Mouse (Mus musculus) intestine, embryonic 14.5 days (tissue): ENCODE results near the gene Poldip3. TPM values are rescaled to one million over a fixed set of nuclear protein-coding genes. Genes with fewer than 3 reads are reported as not detected.

ENCODE experiments used
- ATAC-seq: fragments of 200-750 bp; cut with Nextera tagmentation; replicated peaks from 2 replicates; pipeline ENCODE4 v1.8.0; 2017; ENCODE audit warnings: low read depth, moderate number of reproducible peaks, moderate TSS enrichment, moderate library complexity; ENCODE audit not compliant: low FRiP score, low TSS enrichment
- DNase-seq: peaks from one replicate; pipeline ENCODE4 v3.0.0-alpha.2; 2018; ENCODE audit warnings: low spot score
- H3K27ac ChIP-seq: fragments of 300-500 bp; sonication (generic); 2 replicates; pipeline ENCODE4 v1.5.1; 2014; ENCODE audit warnings: low read depth, mild to moderate bottlenecking, control low read depth
- H3K27me3 ChIP-seq: fragments of 300-500 bp; sonication (generic); replicated peaks from 2 replicates; pipeline ENCODE4 v1.6.1; 2014; ENCODE audit warnings: low read length, control low read depth; ENCODE audit not compliant: control insufficient read depth, insufficient read depth
- H3K36me3 ChIP-seq: fragments of 300-500 bp; sonication (generic); 2 replicates; pipeline ENCODE4 v1.6.1; 2014; ENCODE audit warnings: low read length, control low read depth; ENCODE audit not compliant: control insufficient read depth, insufficient read depth
- H3K4me1 ChIP-seq: fragments of 300-500 bp; sonication (generic); replicated peaks from 2 replicates; pipeline ENCODE4 v1.6.1; 2014; ENCODE audit warnings: low read length, control low read depth, mixed read lengths; ENCODE audit not compliant: control insufficient read depth, insufficient read depth
- H3K4me2 ChIP-seq: fragments of 300-500 bp; sonication (generic); 2 replicates; pipeline ENCODE4 v1.6.1; 2014; ENCODE audit warnings: low read length
- H3K4me3 ChIP-seq: fragments of 300-500 bp; sonication (generic); 2 replicates; pipeline ENCODE4 v1.5.1; 2014; ENCODE audit warnings: low read depth, low read length, control low read depth, mixed read lengths
- H3K9ac ChIP-seq: fragments of 300-500 bp; sonication (generic); 2 replicates; pipeline ENCODE4 v1.6.1; 2014; ENCODE audit warnings: mild to moderate bottlenecking, low read length
- H3K9me3 ChIP-seq: fragments of 300-500 bp; sonication (generic); 2 replicates; pipeline ENCODE4 v1.6.1; 2016; ENCODE audit warnings: low read length, control low read depth; ENCODE audit not compliant: control insufficient read depth
- WGBS: fragments of 180-500 bp; shearing (Covaris S2); extraction: QIAGEN DNeasy Blood & Tissue Kit; methylation state at CpG from one replicate; pipeline ENCODE4 v1.1.7; 2014; 5-methylcytosine and 5-hydroxymethylcytosine counted together
- polyA plus RNA-seq: library from polyadenylated mRNA; unstranded; fragments of >200 nt; fragmentation: Nextera tagmentation; extraction: Ambion mirVana; gene quantifications from 2 replicates; pipeline ENCODE4 v1.2.1, GENCODE M21; 2014

The Poldip3 gene
- polyA plus RNA-seq, 1 experiment from 2014 or later: 145 TPM

DNA sequence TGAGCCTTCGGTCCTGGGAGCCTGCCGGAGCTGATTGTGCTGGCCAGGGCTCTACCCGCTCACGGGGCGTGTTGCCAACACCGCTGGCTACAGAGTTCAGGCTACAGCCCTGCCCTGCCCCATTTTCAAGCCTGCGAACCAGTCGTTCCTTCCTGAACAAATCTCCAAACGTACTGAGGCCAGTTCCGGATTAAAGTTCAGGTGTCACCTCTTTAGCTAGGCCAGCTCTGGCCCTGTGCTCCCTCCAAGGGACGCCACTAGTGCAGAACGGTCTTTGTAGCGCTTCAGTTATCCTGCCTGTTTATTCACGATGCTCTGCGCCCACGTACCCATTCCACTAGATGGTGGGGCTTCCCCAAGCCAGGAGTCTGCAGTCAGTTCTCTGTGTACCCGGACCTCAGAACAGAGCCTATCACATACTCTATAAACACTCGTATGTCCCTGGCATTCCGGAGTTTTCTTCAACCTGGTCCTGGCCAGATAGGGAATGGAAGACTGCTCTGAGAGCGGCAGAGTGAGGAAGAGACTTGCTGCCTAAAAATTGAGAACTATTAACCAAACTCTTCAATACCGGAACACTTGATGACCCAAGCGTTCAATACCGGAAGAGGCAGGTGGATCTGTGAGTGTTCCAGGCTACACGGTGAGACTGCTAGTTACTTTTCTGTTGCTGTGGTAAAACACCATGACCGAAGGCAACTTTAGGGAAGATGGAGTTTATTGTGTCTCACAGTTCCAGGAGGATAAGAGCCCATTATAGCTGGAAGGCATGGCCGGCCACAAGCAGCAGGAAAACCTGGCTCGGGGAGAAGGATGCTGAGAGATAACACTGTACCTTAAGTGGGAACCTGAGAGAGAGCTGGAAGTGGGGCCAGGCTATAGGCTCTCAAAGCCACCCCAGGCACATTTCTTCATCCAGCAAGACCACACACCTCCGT is 23.6 kb upstream of the Poldip3 start, which contains the start of gene Cyb5r3:
Cyb5r3 (minus strand) TSS at position 101 of the 938 bp plus-strand sequence.
- DNase-seq (no peak), ATAC-seq (peak; percentile 76)
- H3K4me1 ChIP-seq: peaks cover 19% of the 10 kb centered on the region
- H3K9me3 ChIP-seq: no peaks in the 10 kb centered on the region
- peak within 1 kb of the TSS; percentile 71 for H3K9ac ChIP-seq
- H3K4me3 ChIP-seq: peak within 1 kb of the TSS; percentile 91
- H3K27ac ChIP-seq: peak within 1 kb of the TSS; percentile 74
- H3K27me3 ChIP-seq: no peaks in the 10 kb centered on the region
- H3K36me3 ChIP-seq: no peaks in the 10 kb centered on the region
- 30% methylated on average over 28 of the region's 28 CpGs for WGBS
- H3K4me2 ChIP-seq: peak within 1 kb of the TSS; percentile 86

DNA sequence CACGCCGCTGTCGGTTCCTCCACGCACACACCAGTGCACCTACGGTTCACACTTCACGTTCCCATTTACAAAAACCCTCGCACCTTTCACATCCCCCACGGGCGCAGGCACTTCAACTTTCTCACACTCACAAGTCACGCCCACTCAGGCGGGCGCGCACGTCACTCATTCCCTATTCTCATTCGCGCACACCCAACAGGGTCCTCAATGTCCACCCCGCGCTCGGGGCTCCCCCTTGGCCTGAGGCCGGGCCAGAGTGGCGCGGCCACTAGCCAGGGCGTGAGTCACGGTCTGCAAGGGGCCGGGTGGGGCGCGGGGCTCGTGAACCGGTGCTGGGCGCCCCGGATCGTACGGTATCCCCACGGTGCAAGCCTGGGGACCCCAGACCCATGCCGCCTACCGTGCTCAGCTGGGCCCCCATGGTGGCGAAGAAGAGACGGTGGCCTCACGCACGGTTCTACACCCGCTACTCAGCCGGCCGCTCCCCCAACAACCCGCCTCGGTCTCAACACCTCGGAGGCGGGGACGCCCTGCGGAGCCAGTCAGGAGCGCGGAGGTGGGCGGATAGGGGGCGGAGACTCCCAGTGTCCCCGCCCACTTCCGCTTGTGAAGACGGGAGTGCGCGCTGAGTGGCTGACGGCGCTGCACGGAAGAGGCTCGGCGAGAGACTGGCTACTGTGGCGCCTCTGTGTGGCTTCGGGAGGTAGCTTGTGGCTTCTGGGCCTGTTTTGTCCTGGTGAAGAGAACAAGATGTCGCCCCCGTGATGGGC is 22.7 kb upstream of the Poldip3 start:
- Histone ChIP-seq H3K9ac (peak overlapping the region; percentile 71), H3K4me3 (peak overlapping the region; percentile 91), H3K27ac (peak overlapping the region; percentile 74), H3K9me3 (no peaks in the 10 kb centered on the region), H3K27me3 (no peaks in the 10 kb centered on the region), H3K4me1 (peaks cover 26% of the 10 kb centered on the region), H3K4me2 (peak overlapping the region; percentile 86), H3K36me3 (no peaks in the 10 kb centered on the region)
- peak; percentile 93 for DNase-seq
- under 1% methylated on average over 67 of the region's 67 CpGs for WGBS
- peak; percentile 97 for ATAC-seq

DNA sequence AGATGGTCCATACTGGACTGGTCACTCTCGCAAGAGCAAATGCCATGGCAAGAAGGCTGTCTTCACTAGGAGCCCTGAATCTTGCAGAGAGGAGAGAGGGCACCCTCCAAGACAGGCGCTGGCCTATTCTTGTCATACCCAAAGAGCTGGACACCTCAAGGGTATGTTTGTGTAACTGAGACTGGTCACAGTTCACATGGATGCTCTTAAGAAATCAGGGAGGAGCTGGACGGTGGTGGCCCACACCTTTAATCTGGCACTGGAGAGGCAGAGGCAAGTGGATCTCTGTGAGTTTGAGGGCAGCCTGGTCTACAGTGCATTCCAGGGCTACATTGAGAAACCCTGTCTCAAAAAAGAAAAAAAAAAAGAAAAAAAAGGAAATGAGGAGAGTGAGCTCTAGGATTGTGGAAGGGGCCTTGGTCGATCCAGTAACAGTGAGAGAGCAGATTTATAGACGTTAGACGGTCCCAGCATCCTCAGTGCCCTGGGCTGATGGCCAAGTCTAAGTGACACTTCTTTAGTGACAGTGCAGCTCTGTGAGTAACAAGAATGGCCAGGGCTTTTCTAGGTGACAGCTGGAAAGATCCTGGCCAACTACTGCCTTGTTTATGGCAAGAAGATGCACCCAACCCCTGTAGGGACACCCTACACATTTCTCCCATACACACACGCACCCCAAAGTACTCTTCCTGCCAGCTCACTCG is 21.9 kb upstream of the Poldip3 start:
- H3K27ac ChIP-seq: no peak overlapping the region; the same call in 1 of the 2 replicates
- no peak for DNase-seq

DNA sequence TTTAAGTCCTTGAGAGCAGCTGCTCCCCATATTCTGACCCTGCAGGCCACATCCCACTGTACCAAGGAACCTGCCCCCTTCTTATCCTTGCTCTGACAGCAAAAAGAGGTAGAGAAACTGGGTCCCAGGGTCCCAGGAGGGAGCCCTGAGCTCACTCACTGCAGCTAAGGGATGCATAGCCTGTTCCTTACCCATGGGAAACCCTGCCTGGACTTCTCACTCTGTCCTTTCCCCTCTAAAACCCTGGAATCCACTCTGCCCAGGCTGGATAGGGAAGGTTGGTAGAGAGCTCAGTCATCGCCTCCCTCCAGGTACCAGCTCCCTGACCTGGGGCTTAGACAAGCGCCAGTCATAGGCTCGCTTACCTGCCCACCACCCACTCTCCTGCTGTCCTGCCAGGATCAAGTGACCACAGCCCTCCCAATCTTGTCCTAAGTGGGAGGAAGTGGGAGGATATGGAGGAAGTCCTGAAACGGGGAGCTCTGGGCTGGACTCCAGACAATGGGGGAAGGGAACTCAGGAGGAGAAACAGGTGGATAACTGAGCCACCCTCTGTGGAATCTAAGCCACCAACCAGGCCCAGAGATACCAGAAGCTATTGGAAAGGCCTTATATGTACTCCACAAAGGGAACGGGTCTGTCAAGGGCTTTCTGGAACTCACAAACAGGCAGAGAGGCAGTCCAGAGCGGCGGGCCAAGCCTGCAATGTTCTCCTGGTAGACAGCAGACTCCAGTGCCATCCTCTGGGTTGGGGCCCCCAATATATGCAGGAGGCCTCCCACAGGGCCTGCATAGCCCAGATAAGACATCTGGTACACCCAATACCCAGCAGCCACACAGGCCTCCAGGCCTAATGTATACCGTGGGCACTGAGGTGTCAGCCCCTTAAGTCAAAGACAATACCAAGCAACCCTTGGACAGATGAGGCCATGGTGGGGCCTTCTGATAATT is 20.9 kb upstream of the Poldip3 start:
- Histone ChIP-seq H3K4me2 (no peak overlapping the region), H3K27me3 (no peaks in the 10 kb centered on the region), H3K9ac (no peak overlapping the region), H3K36me3 (peaks cover 2% of the 10 kb centered on the region; the same call in 1 of the 2 replicates), H3K9me3 (no peaks in the 10 kb centered on the region), H3K27ac (no peak overlapping the region), H3K4me1 (peaks cover 31% of the 10 kb centered on the region), H3K4me3 (no peak overlapping the region)
- no peak for DNase-seq
- 78% methylated on average over 8 of the region's 8 CpGs for WGBS
- no peak for ATAC-seq

More for the DNA sequence above, 21.9 kb upstream of the Poldip3 start:
- Histone ChIP-seq H3K36me3 (no peaks in the 10 kb centered on the region), H3K9ac (peak overlapping the region; percentile 71), H3K4me2 (peak overlapping the region; percentile 86), H3K4me1 (peaks cover 29% of the 10 kb centered on the region), H3K4me3 (peak overlapping the region; percentile 91), H3K27me3 (no peaks in the 10 kb centered on the region), H3K9me3 (no peaks in the 10 kb centered on the region)
- WGBS: 47% methylated on average over 8 of the region's 8 CpGs
- ATAC-seq: no peak

GRCm38 (mm10) chr15:83168875-83169771 is 19.9 kb upstream of the Poldip3 start:
- Histone ChIP-seq H3K27ac (no peak overlapping the region), H3K9me3 (no peaks in the 10 kb centered on the region), H3K4me3 (no peak overlapping the region), H3K27me3 (no peaks in the 10 kb centered on the region), H3K9ac (no peak overlapping the region), H3K4me1 (peaks cover 32% of the 10 kb centered on the region), H3K36me3 (peaks cover 2% of the 10 kb centered on the region; the same call in 1 of the 2 replicates), H3K4me2 (no peak overlapping the region)
- DNase-seq (no peak), ATAC-seq (no peak)
- 72% methylated on average over 7 of the region's 7 CpGs for WGBS

GRCm38 (mm10) chr15:83168311-83168710 is 19.1 kb upstream of the Poldip3 start:
- DNase-seq (no peak), ATAC-seq (no peak)
- 75% methylated on average over 3 of the region's 3 CpGs for WGBS
- Histone ChIP-seq H3K4me2 (no peak overlapping the region), H3K36me3 (peaks cover 2% of the 10 kb centered on the region; the same call in 1 of the 2 replicates), H3K9me3 (no peaks in the 10 kb centered on the region), H3K4me3 (no peak overlapping the region), H3K4me1 (peaks cover 32% of the 10 kb centered on the region), H3K27ac (no peak overlapping the region), H3K27me3 (no peaks in the 10 kb centered on the region), H3K9ac (no peak overlapping the region)

GRCm38 (mm10) chr15:83167550-83168065 is 18.4 kb upstream of the Poldip3 start:
- peaks cover 2% of the 10 kb centered on the region; the same call in 1 of the 2 replicates for H3K36me3 ChIP-seq
- H3K27ac ChIP-seq: no peak overlapping the region
- H3K9me3 ChIP-seq: no peaks in the 10 kb centered on the region
- DNase-seq: no peak
- no peak overlapping the region for H3K4me3 ChIP-seq
- no peak overlapping the region for H3K9ac ChIP-seq
- no peak for ATAC-seq
- no peak overlapping the region for H3K4me2 ChIP-seq
- 73% methylated on average over 8 of the region's 8 CpGs for WGBS
- H3K27me3 ChIP-seq: no peaks in the 10 kb centered on the region
- H3K4me1 ChIP-seq: peaks cover 28% of the 10 kb centered on the region
